Mouse (Mus musculus): ENCODE data around the gene Ebf1. TPM values are rescaled to one million over a fixed set of nuclear protein-coding genes. Genes with fewer than 3 reads are reported as not detected.

Gene Ebf1
- polyA plus RNA-seq, 1 experiment from 2014 or later: 13.0 TPM

DNA sequence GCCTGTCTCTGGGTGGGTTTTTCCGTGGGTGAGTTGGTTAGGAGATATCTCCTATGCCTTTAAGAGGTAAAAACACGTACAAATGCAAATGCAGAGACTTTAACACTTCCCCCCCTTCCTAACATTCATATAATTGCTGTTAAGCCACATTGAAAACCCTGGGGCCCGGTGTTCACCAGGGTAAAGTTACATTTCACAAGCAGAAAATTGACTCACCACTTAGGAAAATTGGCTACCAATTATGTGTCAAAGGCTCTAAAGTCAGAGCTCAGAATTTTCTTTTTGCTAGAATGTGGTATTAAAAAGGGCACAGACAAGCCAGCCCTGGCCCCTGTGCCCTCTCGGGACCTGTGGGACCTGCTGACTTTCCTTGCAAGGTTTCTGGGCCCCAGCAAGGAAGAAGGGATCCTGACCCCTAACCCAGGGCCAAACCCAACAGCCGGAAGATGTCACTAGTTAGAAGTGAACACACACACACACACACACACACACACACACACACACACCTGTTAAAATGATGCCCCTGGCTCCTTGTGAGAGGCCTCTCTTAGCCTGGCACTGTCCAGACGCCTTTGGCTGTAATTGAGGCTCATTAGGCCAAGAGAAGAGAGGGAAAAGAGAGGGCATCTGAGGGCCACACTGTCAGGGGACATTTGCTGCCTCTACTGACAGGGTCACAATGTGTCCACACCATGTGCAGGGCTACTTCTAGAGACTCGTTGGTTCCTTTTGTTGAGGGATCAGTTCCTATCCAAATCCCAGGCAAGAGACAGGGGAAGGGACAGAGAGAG, 48.8 kb downstream of the Ebf1 start:
- Histone ChIP-seq H3K9me3 (no peaks in the 10 kb centered on the region), H3K4me2 (peak overlapping the region; percentile 72), H3K27ac (replicated peaks) (peak overlapping the region; percentile 74), H3K27me3 (replicated peaks) (no peaks in the 10 kb centered on the region), H3K9ac (peak overlapping the region; percentile 77), H3K36me3 (no peaks in the 10 kb centered on the region), H3K4me3 (peak overlapping the region; percentile 42), H3K4me1 (peaks cover 25% of the 10 kb centered on the region)
- no peak for ATAC-seq (ENCODE audit: extremely low read depth, insufficient number of reproducible peaks, low FRiP score, low TSS enrichment)
- 54% methylated on average over 7 of the region's 7 CpGs for WGBS

DNA sequence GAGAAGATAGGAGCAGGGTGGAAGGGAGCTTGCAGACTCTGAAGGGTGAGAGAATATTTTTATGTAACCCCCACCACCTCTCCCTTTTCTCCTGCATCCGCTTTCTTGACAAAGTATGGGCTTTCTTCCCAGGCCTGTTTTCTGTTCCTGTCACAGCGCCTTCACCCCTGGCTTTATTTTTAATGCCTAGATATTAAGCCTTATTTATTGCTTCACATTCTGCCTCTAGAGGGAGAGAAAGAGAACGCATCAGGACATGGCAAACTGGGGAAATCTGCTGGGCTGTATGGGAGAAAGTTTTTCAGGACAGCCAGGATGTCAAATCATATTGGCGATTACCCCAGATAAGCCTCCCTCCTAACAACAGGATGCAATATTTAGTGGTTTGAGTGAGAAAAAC, 49.6 kb downstream of the Ebf1 start:
- Histone ChIP-seq H3K4me3 (no peak overlapping the region), H3K9ac (no peak overlapping the region), H3K27ac (replicated peaks) (no peak overlapping the region), H3K27me3 (replicated peaks) (no peaks in the 10 kb centered on the region), H3K4me2 (no peak overlapping the region), H3K4me1 (peaks cover 25% of the 10 kb centered on the region), H3K9me3 (no peaks in the 10 kb centered on the region), H3K36me3 (no peaks in the 10 kb centered on the region)
- ATAC-seq (ENCODE audit: extremely low read depth, insufficient number of reproducible peaks, low FRiP score, low TSS enrichment): no peak
- WGBS: 41% methylated on average over 4 of the region's 4 CpGs

DNA sequence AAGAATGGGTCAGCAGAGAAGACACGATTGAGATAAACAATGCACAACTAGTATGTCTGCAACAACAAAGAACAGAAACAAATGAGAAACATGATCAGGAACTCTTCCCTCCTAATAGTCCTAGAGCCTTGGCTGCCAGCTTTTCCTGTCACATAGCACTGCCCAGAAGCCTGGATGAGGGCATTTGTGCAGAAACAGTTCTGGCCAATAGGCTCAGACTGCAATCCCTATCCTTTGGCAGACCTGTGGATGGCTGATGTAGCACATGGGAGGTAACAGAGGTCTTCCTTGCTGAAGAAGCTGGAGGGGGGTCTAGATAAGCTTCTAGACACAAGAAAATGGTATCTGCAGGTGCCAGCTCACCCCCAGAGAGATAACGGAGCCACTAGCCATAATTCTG, 64.2 kb downstream of the Ebf1 start:
- no peaks in the 10 kb centered on the region for H3K9me3 ChIP-seq
- 61% methylated on average over 2 of the region's 2 CpGs for WGBS

DNA sequence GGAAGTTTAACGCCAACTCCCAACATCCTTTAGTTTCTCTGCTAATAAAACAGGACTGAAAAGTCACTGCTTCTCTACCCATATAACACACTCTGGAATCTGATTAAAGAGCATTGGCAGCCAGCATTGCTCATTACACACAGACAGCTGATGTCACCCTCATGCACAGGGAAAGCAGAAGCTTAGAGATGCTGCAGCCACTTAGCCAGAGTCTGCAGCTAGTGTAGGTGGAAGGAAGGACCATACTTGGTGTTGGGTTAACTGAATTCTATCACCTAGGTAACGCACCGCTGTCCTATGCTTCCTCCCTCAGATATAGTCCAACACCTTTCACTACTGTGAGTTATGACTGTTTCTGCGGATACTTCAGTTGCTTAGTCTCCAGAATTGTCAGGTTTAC, 64.9 kb downstream of the Ebf1 start:
- H3K36me3 ChIP-seq: no peaks in the 10 kb centered on the region
- H3K9me3 ChIP-seq: no peaks in the 10 kb centered on the region
- H3K4me3 ChIP-seq: no peak overlapping the region
- no peak for ATAC-seq (ENCODE audit: extremely low read depth, insufficient number of reproducible peaks, low FRiP score, low TSS enrichment)
- H3K4me2 ChIP-seq: no peak overlapping the region
- peaks cover 40% of the 10 kb centered on the region for H3K4me1 ChIP-seq
- H3K9ac ChIP-seq: no peak overlapping the region
- H3K27ac ChIP-seq (replicated peaks): no peak overlapping the region
- WGBS: 87% methylated on average over 4 of the region's 4 CpGs
- no peaks in the 10 kb centered on the region for H3K27me3 ChIP-seq (replicated peaks)

More for the DNA sequence above, 64.2 kb downstream of the Ebf1 start:
- Histone ChIP-seq H3K4me1 (peaks cover 36% of the 10 kb centered on the region), H3K36me3 (no peaks in the 10 kb centered on the region), H3K27ac (replicated peaks) (no peak overlapping the region), H3K27me3 (replicated peaks) (no peaks in the 10 kb centered on the region), H3K4me3 (no peak overlapping the region), H3K4me2 (no peak overlapping the region), H3K9ac (no peak overlapping the region)
- ATAC-seq (ENCODE audit: extremely low read depth, insufficient number of reproducible peaks, low FRiP score, low TSS enrichment): no peak

DNA sequence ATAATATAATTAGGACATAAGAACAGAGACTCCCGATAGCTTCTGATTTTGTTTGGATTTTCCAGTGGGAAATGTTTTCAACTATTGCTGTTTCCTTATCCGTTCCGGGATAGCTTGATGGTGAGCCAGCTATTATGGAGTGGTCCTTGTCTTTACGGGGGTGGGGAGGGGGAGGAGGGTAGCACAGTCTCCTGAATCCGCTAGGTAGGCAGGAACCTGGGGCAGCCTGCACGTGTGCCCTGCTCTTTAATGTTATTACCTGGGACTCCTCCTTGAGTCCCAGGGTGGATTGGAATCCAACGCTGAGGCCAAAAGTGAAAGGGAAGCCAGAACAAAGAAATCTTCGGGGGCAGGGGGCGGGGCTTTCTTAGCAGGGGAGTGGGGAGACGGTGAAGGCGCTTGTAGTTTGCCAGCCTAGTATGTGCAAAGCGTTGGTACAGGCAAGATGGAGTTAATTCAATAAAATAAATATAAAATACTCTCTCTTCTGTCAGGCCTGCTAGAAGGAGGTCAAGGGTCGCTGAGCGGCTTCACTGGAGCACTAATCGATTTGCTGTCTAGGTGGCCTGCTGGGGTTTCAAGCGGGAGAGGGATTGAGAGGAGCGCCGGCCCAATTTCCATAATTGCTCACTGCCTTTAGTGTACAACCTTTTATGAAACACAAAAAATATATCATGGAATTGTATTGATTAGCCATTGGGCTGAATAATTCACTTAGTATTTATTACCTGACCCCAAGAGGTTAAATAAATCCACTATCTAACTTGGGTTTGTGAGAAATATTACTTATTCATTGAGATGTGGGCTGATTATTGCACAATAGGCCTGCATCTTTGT, 65.8 kb downstream of the Ebf1 start:
- Histone ChIP-seq H3K9ac (no peak overlapping the region), H3K27ac (replicated peaks) (no peak overlapping the region), H3K4me1 (peaks cover 40% of the 10 kb centered on the region), H3K4me2 (peak overlapping the region; percentile 29), H3K27me3 (replicated peaks) (no peaks in the 10 kb centered on the region), H3K4me3 (no peak overlapping the region), H3K9me3 (no peaks in the 10 kb centered on the region), H3K36me3 (no peaks in the 10 kb centered on the region)
- ATAC-seq (ENCODE audit: extremely low read depth, insufficient number of reproducible peaks, low FRiP score, low TSS enrichment): no peak
- WGBS: 42% methylated on average over 18 of the region's 18 CpGs

DNA sequence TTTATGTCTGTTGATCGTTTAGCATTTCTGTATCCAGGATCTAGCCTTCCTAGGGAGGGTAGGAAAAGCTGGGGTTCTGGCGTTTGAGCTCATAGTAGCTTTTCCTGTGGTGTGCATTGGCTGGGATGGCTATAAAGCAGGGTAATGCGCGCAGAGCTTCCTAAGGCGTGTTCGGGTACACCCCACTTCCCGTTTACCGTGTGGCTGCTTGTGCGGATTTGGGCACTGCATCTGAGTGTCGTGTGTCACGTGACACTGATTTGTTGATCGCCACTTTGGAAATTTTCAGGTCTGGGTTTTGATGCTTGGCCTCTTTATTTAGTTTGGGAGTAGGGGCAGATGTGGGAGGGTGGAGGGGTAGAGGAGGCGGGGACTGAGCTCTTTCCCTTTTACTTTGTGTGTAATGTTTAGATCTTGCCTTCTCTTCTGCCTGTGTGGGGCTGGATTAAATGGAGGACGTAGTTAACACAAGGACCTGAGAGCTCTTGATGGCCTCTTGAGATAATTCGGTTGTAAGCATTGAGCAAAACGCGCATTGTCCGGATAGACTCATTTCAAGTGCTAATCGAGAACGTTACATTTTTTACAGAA, 67.5 kb downstream of the Ebf1 start:
- Histone ChIP-seq H3K36me3 (no peaks in the 10 kb centered on the region), H3K9me3 (no peaks in the 10 kb centered on the region), H3K27me3 (replicated peaks) (no peaks in the 10 kb centered on the region), H3K4me2 (peak overlapping the region; percentile 62), H3K4me1 (peaks cover 46% of the 10 kb centered on the region), H3K4me3 (peak overlapping the region; percentile 12; the same call in 1 of the 2 replicates), H3K9ac (no peak overlapping the region), H3K27ac (replicated peaks) (peak overlapping the region; percentile 71)
- 40% methylated on average over 20 of the region's 20 CpGs for WGBS
- ATAC-seq (ENCODE audit: extremely low read depth, insufficient number of reproducible peaks, low FRiP score, low TSS enrichment): no peak

DNA sequence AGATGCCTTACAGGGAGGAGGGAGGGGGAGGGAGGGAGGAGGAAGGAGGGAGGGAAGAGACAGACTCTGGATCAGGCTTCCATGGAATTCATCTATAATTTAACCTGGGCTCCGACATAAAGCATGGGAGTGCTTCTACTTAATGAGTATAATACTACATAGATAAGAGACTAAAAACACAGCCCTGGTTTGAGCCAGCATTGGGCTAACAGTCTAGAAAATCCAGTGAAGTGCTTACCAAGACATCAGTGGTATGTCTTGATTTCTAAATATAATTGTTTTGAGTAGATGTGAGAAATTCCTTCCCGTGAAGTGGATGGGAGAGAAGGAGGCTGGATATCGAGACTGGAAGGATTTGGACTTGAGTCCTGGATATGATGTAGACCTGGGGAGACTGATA, 68.0 kb downstream of the Ebf1 start:
- H3K27ac ChIP-seq (replicated peaks): peak overlapping the region; percentile 71

DNA sequence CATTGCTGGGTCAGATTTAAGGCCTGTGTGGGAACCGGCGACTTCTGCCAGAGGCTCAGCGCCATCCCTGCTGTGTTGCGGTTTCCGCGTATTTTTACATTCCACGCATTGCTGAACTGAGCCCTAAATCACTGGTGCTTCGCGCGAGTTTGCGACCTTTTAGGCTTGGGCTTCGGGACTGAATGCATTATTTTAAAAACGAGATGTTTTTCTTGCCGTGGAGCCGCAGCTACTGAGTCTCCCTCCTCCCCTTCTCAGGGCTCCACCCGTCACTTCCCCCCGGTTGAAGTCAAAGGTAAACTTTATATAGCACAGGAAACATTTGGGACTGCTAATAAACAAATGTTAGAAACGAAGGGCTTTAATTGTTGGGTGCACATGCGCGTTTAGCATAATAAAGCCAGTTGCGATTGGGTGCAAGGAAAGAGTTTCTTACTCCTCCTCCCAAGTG, 68.8 kb downstream of the Ebf1 start:
- Histone ChIP-seq H3K9me3 (no peaks in the 10 kb centered on the region), H3K27ac (replicated peaks) (peak overlapping the region; percentile 71), H3K36me3 (no peaks in the 10 kb centered on the region), H3K4me2 (peak overlapping the region; percentile 62), H3K4me1 (peaks cover 53% of the 10 kb centered on the region), H3K4me3 (peak overlapping the region; percentile 38), H3K27me3 (replicated peaks) (no peaks in the 10 kb centered on the region), H3K9ac (peak overlapping the region; percentile 54)
- no peak for ATAC-seq (ENCODE audit: extremely low read depth, insufficient number of reproducible peaks, low FRiP score, low TSS enrichment)
- WGBS: 27% methylated on average over 21 of the region's 21 CpGs

More for the DNA sequence above, 68.0 kb downstream of the Ebf1 start:
- peak overlapping the region; percentile 62 for H3K4me2 ChIP-seq
- no peak overlapping the region for H3K9ac ChIP-seq
- no peaks in the 10 kb centered on the region for H3K9me3 ChIP-seq
- WGBS: 25% methylated on average over 3 of the region's 3 CpGs
- H3K4me3 ChIP-seq: no peak overlapping the region
- H3K4me1 ChIP-seq: peaks cover 52% of the 10 kb centered on the region
- ATAC-seq (ENCODE audit: extremely low read depth, insufficient number of reproducible peaks, low FRiP score, low TSS enrichment): no peak
- no peaks in the 10 kb centered on the region for H3K36me3 ChIP-seq
- no peaks in the 10 kb centered on the region for H3K27me3 ChIP-seq (replicated peaks)

DNA sequence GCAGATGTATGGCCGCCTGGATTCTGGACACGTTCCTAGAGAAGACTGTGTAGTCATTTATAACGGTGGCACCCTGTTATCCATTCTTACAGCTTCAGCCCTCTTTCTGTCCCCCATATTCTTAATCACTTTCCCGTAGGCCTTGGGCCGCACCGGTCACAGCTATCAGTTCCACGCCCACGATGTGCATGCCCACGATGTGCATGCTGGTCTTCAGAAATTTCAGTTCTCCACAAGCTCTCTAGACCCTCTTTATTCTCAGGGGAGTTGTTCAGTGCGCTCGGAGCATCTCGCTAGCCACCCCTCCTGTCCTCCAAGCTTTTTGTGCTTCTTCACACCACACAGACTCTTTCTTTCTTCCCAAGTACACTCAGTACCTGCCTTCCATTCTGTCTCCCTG, 69.3 kb downstream of the Ebf1 start:
- Histone ChIP-seq H3K4me1 (peaks cover 53% of the 10 kb centered on the region), H3K9ac (no peak overlapping the region), H3K4me2 (peak overlapping the region; percentile 62), H3K36me3 (no peaks in the 10 kb centered on the region), H3K9me3 (no peaks in the 10 kb centered on the region), H3K4me3 (no peak overlapping the region), H3K27ac (replicated peaks) (peak overlapping the region; percentile 71), H3K27me3 (replicated peaks) (no peaks in the 10 kb centered on the region)
- 63% methylated on average over 12 of the region's 12 CpGs for WGBS
- no peak for ATAC-seq (ENCODE audit: extremely low read depth, insufficient number of reproducible peaks, low FRiP score, low TSS enrichment)

DNA sequence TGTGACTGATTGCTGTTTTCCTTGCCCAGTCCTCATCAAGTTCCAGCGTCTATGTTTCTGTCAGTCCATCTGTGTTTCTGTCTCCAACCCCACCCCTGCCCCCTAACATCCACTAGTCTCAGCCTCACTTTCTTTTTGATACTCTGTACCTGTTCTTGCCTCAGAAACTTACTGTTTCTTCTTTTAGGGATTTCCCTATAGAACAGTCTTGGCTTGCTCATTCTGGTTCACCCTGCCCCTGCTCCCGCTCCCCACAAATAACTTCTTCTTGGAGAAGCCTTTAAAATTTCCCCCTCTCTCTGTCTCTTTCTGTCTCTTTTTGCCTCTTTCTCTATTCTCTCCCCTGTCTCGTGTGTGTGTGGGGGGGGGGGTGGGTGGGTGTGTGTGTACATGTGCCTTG, 71.4 kb downstream of the Ebf1 start:
- Histone ChIP-seq H3K36me3 (no peaks in the 10 kb centered on the region), H3K9me3 (no peaks in the 10 kb centered on the region), H3K4me1 (peaks cover 43% of the 10 kb centered on the region), H3K4me3 (no peak overlapping the region), H3K4me2 (no peak overlapping the region), H3K27me3 (replicated peaks) (no peaks in the 10 kb centered on the region), H3K27ac (replicated peaks) (no peak overlapping the region), H3K9ac (no peak overlapping the region)
- no peak for ATAC-seq (ENCODE audit: extremely low read depth, insufficient number of reproducible peaks, low FRiP score, low TSS enrichment)
- 55% methylated on average over 3 of the region's 3 CpGs for WGBS

DNA sequence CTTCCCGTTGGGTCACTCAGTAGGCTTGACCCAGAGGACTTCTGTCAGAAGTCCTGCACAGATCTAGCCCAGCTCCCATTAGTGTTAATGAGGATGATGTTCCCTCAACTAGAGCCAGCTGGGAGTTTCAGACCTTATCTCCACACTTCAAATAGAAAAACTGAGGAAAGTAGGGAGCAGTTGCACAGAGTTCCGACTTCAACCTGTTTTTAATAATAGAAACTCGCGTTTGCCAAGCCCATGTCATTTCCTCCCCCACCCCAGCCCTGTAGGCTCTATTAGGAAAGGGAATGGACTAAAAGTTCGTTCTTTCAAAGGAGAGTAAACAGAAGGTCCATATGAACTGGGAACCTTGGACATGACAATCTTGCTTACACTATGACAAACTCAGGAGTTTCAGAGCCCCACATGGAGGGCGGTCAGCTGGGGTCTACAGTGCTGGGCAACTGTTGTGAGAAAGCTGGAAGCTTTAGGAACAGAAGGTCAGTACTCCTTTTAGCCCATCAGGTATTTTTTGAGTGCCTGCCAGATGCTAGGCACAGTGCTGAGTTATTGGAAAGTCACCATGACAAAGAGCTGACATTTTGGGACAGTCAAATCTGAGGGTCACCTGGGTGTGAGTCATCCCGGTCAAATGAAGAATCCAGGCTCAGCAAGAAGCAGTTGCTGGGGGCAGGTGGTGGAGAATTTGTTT, 72.6 kb downstream of the Ebf1 start:
- Histone ChIP-seq H3K36me3 (no peaks in the 10 kb centered on the region), H3K4me2 (no peak overlapping the region), H3K9me3 (no peaks in the 10 kb centered on the region), H3K4me1 (peaks cover 33% of the 10 kb centered on the region), H3K27me3 (replicated peaks) (no peaks in the 10 kb centered on the region), H3K27ac (replicated peaks) (no peak overlapping the region), H3K4me3 (no peak overlapping the region), H3K9ac (no peak overlapping the region)
- 65% methylated on average over 7 of the region's 7 CpGs for WGBS
- no peak for ATAC-seq (ENCODE audit: extremely low read depth, insufficient number of reproducible peaks, low FRiP score, low TSS enrichment)

Data from heart, embryonic 13.5 days (tissue).